Mouse (Mus musculus) heart, adult 2 months (tissue): ENCODE data around the gene Tgm2. TPM values are rescaled to one million over a fixed set of nuclear protein-coding genes. Genes with fewer than 3 reads are reported as not detected.

Experiments used
- DNase-seq, 2 experiments: peaks; one replicate each; pipeline ENCODE4 v3.0.0; 2021
- H3K27ac ChIP-seq: fragments of 200-600 bp; 2 replicates; pipeline ENCODE4 v1.8.1; 2022
- H3K27me3 ChIP-seq: fragments of 200-500 bp; 2 replicates; pipeline ENCODE4 v1.6.1; 2012; ENCODE audit warnings: mild to moderate bottlenecking, low read length, inconsistent platforms, mixed read lengths; ENCODE audit not compliant: control insufficient read depth, insufficient read depth
- H3K36me3 ChIP-seq: fragments of 200-500 bp; 2 replicates; pipeline ENCODE4 v1.6.1; 2012; ENCODE audit warnings: low read length, inconsistent platforms; ENCODE audit not compliant: control insufficient read depth, insufficient read depth
- H3K4me1 ChIP-seq: fragments of 200-500 bp; 2 replicates; pipeline ENCODE4 v1.6.1; 2011; ENCODE audit warnings: low read length; ENCODE audit not compliant: control insufficient read depth, insufficient read depth
- H3K4me3 ChIP-seq: fragments of 200-600 bp; 2 replicates; pipeline ENCODE4 v1.8.1; 2022
- H3K79me2 ChIP-seq: fragments of 200-500 bp; replicated peaks from 2 replicates; pipeline ENCODE4 v1.6.1; 2012; ENCODE audit warnings: mild to moderate bottlenecking, inconsistent platforms, low read length, moderate library complexity, mixed read lengths; ENCODE audit not compliant: control insufficient read depth, insufficient read depth
- H3K9ac ChIP-seq: fragments of 200-500 bp; 2 replicates; pipeline ENCODE4 v1.6.1; 2012; ENCODE audit warnings: low read depth, mild to moderate bottlenecking, control low read depth, inconsistent platforms, low read length, mixed read lengths
- CTCF ChIP-seq: fragments of 200-600 bp; IDR thresholded peaks from 2 replicates; pipeline ENCODE4 v1.8.1; 2022; ENCODE audit warnings: antibody characterized with exemption, mild to moderate bottlenecking, moderate library complexity
- EP300 ChIP-seq: fragments of 200-500 bp; IDR thresholded peaks from 2 replicates; pipeline ENCODE4 v1.6.1; 2011; ENCODE audit warnings: low read depth, low read length, control low read depth; ENCODE audit not compliant: insufficient read depth
- POLR2A ChIP-seq: fragments of 200-500 bp; IDR thresholded peaks from 2 replicates; pipeline ENCODE4 v1.6.1; 2011; ENCODE audit warnings: mild to moderate bottlenecking, low read depth, low read length, control low read depth; ENCODE audit not compliant: insufficient read depth
- WGBS: fragments of 180-500 bp; shearing (Covaris S2); methylation state at CpG from one replicate; pipeline ENCODE4 v1.1.7; 2018; 5-methylcytosine and 5-hydroxymethylcytosine counted together
- intact Hi-C: fragments of 180-260 bp; cut with DNase I; formaldehyde crosslinking; loops from one replicate; pipeline ENCODE4 v1.15.1; 2025
- polyA plus RNA-seq: library from polyadenylated mRNA; depleted of rRNA; stranded (reverse); fragments of >200 nt; gene quantifications from 2 replicates; pipeline ENCODE4 v1.2.3, GENCODE M21; 2012
- total RNA-seq, 2 experiments: library from RNA; stranded (reverse); gene quantifications; 2 replicates each; pipeline ENCODE4 v1.2.3; 2021

The Tgm2 gene
- total and polyA plus RNA-seq, 3 experiments, result 155 to 286 (median 270) TPM

DNA sequence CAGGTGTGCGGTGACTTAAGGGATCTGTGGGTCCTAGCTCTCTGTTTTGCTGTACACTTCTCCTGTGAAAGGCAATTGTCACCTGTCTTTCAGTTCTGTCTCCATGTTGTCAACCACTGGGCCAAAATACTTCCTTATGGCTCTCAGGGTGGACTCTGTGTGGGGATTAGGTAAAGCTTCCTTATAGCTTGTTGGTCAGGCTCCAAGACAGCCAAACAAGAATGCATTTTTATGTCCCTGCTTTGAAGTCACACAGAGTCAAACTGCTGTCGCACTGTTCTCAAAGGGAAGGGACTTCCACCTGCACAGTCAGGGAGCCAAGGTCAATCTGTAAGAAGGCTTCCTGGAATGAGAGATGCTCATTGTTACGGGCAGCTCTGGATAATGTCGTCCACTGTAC, 31.9 kb upstream of the Tgm2 start:
- Histone ChIP-seq H3K4me3 (no peak overlapping the region), H3K9ac (no peak overlapping the region), H3K36me3 (no peaks in the 10 kb centered on the region), H3K4me1 (peaks cover 6% of the 10 kb centered on the region), H3K27ac (no peak overlapping the region), H3K27me3 (no peaks in the 10 kb centered on the region), H3K79me2 (no peaks in the 10 kb centered on the region)
- WGBS, result 79% methylated on average over 4 of the region's 4 CpGs
- no peak for DNase-seq
- intact Hi-C loops, result no loop called here
- no peak for TF ChIP-seq EP300
- TF ChIP-seq POLR2A, result no peak
- TF ChIP-seq CTCF, result no peak

DNA sequence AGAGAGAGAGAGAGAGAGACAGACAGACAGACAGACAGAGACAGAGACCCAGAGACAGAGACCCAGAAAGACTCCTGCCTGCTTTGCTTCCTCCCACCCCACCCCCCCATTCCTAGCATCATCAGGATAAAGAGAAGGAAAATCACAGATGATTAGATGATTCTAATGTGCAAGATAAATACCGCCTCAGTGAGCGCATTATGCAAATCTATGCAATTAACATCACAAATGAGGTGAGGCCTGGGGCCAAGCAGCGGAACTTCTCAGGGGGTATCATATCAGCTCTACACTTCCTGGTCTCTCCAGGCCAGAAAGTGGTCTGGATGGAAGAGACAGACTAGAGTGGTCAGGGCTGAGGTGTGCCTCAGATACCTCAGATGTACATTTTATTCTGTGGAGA, 31.3 kb upstream of the Tgm2 start:
- Histone ChIP-seq H3K4me3 (no peak overlapping the region), H3K79me2 (no peaks in the 10 kb centered on the region), H3K27ac (no peak overlapping the region), H3K9ac (no peak overlapping the region), H3K27me3 (no peaks in the 10 kb centered on the region), H3K4me1 (peaks cover 6% of the 10 kb centered on the region), H3K36me3 (no peaks in the 10 kb centered on the region)
- WGBS, result 97% methylated on average over 3 of the region's 3 CpGs
- DNase-seq, result no peak
- no peak for TF ChIP-seq POLR2A
- TF ChIP-seq EP300, result no peak
- TF ChIP-seq CTCF, result no peak
- intact Hi-C loops, result no loop called here

DNA sequence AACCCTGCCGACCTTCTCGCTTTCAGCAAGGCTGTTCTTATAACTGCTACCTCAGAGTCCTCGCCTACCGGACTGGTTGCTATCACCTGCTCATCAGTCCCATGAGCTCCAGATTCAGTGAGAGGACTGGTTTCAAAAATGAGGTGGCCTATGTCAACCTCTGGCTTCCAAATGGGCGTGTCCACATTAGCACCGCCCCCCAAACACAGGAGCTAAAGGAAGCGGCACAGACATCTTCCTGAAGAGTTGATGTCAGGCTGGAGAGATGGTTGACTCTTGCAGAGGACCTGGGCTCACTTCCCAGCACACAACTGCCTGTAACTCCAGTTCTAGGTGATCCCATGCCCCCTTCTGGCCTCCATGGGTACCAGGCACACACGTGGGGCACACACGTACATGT, 30.5 kb upstream of the Tgm2 start:
- Histone ChIP-seq H3K36me3 (no peaks in the 10 kb centered on the region), H3K4me3 (no peak overlapping the region), H3K9ac (no peak overlapping the region), H3K79me2 (no peaks in the 10 kb centered on the region), H3K4me1 (peaks cover 6% of the 10 kb centered on the region), H3K27ac (no peak overlapping the region), H3K27me3 (no peaks in the 10 kb centered on the region)
- intact Hi-C loops, result no loop called here
- DNase-seq, result no peak
- WGBS, result 85% methylated on average over 9 of the region's 9 CpGs
- TF ChIP-seq CTCF (no peak), POLR2A (no peak), EP300 (no peak)

DNA sequence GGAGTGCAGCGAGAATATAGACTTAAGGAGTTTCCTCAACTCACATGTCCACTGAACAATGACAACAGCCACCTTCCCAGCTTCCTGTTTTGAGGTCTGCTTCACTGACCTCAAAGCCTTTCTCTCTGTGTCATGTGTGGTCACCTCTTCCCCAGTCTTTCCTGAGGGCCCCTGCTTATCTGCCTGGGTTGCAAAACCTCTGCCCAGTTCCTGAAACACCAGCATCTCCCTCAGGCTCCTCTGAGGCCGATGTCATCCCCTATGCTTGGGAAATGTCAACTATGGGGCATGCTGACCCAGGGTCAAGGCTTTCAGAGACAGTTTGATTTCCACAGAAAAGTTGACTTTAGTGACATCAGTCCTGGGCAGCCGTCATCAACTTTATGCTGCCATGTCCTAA, 29.2 kb upstream of the Tgm2 start:
- TF ChIP-seq POLR2A (no peak), EP300 (no peak), CTCF (no peak)
- DNase-seq, result no peak
- no peaks in the 10 kb centered on the region for H3K27me3 ChIP-seq
- no peaks in the 10 kb centered on the region for H3K36me3 ChIP-seq
- no peak overlapping the region for H3K9ac ChIP-seq
- no peak overlapping the region for H3K27ac ChIP-seq
- no peaks in the 10 kb centered on the region for H3K79me2 ChIP-seq
- 36% methylated on average over 3 of the region's 3 CpGs for WGBS
- peaks cover 6% of the 10 kb centered on the region for H3K4me1 ChIP-seq
- no peak overlapping the region for H3K4me3 ChIP-seq
- intact Hi-C loops, result no loop called here

DNA sequence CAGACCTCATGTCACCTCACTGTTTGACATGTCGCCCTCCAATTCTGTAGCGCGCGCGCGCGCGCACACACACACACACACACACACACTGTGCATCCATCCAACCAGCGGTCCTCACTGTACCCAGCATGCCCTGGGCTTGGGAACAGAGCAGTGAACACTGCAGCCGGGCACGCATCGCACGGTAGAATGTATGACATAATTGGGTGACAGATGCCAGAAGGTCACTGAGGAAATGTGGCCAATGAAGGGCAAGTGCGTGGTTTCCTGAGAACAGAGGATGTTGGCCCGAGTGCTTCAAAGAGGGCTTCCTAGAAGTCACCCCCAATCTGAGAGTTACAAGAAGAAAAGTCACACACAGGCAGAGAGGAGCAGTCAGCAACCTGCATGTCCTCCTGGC, 28.7 kb upstream of the Tgm2 start:
- no peaks in the 10 kb centered on the region for H3K36me3 ChIP-seq
- no peaks in the 10 kb centered on the region for H3K27me3 ChIP-seq
- DNase-seq, result no peak
- no peak overlapping the region for H3K4me3 ChIP-seq
- no peak overlapping the region for H3K27ac ChIP-seq
- no peak for TF ChIP-seq POLR2A
- TF ChIP-seq EP300, result no peak
- TF ChIP-seq CTCF, result no peak
- 63% methylated on average over 15 of the region's 15 CpGs for WGBS
- intact Hi-C loops, result no loop called here
- H3K4me1 ChIP-seq, result peaks cover 6% of the 10 kb centered on the region
- no peaks in the 10 kb centered on the region for H3K79me2 ChIP-seq
- no peak overlapping the region for H3K9ac ChIP-seq

DNA sequence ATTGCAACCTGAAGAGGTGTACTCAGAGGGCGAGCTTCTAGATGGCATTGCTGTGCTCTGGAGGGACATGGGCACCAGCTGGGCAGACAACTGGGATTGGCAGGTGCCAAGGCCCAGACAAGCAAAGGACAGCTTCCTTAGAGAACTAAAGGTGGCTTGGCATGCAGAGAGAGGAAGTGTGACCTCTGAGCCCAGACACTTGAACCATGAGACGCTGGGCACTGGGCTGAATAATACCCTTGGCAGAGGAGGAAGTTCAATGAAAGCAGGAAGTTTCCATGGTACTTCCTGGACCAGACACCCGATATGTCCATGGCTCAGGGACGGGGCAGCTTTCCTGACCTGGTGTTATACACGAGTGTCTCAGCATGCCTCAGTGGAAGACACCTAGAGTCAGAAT, 28.2 kb upstream of the Tgm2 start:
- Histone ChIP-seq H3K79me2 (no peaks in the 10 kb centered on the region), H3K4me1 (peaks cover 5% of the 10 kb centered on the region), H3K27me3 (no peaks in the 10 kb centered on the region), H3K27ac (no peak overlapping the region), H3K9ac (no peak overlapping the region), H3K36me3 (no peaks in the 10 kb centered on the region), H3K4me3 (no peak overlapping the region)
- intact Hi-C loops, result no loop called here
- TF ChIP-seq POLR2A (no peak), CTCF (no peak), EP300 (no peak)
- DNase-seq, result no peak
- 70% methylated on average over 5 of the region's 5 CpGs for WGBS
